Mouse (Mus musculus) heart, adult 11 months (tissue): Measurements from ENCODE around the gene Gjd3.

Source experiments
- DNase-seq: peaks from one replicate; pipeline ENCODE4 v3.0.0; 2022

Gene Gjd3

GRCm38 (mm10) chr11:98982773-98983133 lies at the start of gene Gjd3:
TSS of gene Gjd3 (minus strand) at chr11:98983016.
- no peak for DNase-seq

GRCm38 (mm10) chr11:99026899-99027440 lies 44.2 kb upstream of the Gjd3 start:
- DNase-seq = no peak

GRCm38 (mm10) chr11:99025878-99026277 lies 43.1 kb upstream of the Gjd3 start:
- DNase-seq = no peak

DNA sequence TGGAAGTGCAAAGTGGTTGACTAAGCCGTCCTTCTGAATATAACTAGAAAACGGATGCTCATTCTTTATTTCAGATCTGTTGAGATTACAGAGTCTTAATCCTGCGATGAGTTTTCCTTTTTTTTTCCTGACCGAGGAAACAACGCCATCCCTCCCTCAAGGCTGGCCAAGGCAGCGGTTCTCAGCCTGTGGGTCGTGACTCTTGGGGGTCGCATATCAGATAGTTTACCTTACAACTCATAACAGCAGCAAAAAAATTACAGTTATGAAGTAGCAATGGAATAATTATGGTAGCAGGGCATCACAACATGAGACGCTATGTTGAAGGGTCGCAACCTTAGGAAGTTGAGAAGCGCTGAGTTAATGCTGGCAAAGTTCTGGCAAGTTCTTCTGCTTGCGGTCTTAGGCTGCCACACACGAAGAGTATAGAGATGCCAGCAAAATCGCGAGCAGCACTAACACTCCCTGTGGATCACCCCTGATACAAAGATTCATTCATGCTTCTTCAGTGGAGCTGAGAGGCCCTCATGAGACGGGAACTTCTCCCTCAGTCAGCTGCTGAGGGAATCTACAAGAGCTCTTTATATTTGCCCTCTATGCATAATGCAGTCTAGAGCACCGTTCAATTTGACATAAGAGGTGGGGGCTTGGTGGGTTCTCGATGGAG lies 41.8 kb upstream of the Gjd3 start:
- no peak for DNase-seq

- DNase-seq = peak; percentile 100
Observed at GRCm38 (mm10) chr11:99023500-99024467, 41.0 kb upstream of the Gjd3 start, which contains the start of gene Top2a. TSS of gene Top2a (minus strand) at chr11:99024189.

DNA sequence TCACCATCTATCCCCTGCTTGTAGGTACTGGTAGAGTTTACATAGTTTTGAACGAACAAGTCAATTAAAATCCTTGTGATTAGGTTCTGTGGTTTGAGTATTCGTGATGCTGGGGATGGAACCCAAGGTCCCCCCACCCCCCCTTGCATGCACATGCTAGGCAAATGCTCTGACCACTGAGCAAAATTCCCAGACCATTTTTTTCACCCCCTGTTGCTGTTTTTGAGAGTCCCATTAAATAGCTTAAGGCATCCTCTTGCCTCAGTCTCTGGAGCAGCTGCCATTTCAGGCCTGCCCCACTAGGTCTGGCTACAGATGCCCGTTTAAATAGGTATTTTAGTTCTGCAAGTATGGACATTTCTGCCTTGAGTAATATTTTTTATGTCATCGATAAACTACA lies 40.3 kb upstream of the Gjd3 start:
- peak; percentile 44 for DNase-seq

DNA sequence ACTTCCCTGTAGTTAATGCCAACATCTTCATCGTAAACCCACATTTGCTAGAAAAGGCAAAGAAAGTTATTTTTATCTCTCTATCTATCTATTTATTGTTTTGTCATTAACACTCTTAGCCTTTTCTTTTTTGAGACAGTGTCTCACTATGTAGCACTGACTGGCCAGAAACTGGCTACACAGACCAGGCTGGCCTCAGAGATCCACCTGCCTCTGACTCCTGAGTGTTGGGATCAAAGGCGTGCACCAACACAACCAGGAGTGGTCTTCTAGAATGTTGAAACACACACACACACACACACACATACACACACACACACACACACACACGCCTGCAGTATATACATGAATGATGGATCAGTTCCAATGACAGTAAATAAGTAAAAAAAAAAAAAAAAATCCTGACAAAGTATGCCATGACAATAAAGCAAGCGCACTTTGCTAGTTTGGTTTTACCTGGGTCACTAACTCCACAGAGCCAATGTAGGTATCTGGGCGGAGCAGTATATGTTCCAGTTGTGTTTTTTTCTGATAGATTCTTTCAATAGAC lies 39.6 kb upstream of the Gjd3 start:
- DNase-seq = no peak

DNA sequence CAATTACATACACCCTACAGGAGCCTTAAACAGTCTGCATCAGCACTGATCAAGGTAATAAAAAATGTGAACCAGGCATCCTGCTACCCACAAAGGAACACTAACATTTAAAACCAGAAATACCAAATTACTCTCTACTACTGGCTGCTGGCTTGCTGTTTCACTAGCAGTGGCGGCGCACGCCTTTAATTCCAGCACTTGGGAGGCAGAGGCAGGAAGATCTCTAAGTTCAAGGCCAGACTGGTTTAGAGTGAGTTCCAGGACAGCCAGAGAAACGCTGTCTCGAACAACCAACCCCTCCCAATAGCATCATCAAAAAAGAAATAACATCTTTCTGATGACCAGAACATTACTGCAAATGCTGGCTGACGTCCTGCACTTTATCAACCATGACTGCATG lies 37.0 kb upstream of the Gjd3 start:
- peak; percentile 67 for DNase-seq

DNA sequence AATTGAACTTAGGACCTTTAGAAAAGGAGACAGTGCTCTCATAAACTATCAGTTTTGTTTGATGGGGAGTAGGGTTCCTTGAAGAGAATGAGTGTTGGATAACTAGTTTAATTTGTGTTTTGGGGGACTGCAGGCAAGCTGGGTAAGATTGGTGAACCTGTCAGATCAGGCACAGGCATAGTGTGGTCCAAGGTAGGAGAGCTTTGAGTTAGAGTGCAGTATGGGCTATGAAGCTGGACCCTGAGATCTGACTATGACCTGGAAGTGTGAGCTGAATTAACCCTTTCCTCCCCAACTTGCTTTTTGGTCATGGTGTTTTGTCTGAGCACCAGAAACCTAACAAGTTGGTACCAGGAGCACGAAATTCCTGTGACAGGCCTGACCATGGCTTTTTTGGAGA lies 31.0 kb upstream of the Gjd3 start:
- DNase-seq = peak; percentile 63

DNA sequence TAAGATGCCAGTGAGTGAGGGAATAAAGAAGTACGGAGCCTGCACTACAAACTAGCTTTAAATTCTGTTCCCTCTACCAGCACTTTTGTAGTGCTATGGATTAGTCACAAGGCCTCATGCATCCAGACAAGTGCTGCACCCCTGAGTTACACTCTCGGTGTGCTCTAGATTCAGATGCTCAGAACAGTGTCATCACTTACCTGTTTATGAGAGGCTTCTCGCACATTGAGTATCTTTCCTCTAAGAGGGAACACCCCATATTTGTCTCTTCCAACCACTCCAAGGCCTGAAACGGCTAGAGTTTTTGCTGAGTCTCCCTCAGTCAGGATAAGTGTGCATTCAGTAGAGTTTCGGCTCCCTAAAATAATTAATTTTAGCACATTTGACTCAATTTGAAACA lies 27.9 kb upstream of the Gjd3 start:
- DNase-seq = peak; percentile 57

DNA sequence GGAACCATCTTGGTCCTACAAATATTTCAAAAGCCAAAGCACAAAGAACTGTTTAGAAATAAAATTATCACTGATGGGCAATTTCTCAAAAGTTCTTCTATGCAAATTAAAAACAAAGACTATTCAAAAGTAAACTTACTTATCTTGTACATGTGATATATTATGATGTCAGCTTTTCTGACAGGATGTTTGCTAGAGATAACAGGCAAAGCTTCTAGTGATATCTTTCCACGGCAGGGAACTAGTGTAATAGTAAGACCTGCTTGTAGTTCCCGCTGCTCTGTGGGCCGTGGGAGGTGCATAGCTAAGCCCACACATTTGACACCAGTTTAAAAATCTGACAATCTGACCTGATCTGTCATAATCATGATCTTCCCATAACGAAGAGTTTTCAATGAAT lies 27.3 kb upstream of the Gjd3 start:
- no peak for DNase-seq

DNA sequence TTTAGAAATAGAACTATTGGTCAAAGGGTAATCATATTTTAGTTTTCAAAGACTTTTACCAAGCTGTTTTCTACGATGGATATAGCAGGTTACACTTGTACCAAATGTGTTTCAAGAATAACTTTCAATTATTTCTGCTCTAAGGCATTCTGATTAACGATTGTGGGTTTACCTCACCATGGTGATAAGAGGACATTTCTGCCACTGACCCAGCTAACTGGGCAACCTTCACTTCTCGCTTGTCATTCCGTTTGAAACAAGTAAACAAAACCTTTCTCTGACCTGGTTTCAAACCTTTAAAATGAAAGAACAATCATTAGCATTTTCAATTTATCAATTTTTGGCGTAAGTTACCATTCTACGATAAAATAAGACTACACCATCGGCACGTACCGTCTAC lies 24.0 kb upstream of the Gjd3 start:
- DNase-seq = no peak

DNA sequence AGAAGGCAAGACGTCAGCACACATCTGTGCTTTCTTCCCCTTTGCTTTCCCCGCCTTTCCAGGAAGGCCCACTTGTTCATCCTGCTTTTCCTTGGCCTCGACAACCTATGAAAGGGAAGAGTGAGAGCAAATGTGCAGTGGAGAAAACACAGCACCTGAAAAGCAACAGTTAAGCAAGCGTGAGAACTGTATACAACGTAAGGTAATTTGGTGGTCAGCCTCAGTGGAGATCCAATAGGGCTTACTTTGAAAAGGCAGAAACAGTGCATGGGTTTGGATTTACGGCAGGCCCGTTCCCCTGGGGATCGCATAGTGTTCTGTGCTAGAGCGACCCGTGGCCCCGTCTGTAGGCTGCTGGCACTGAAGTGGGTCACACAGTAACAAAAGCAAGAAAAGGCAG lies 16.4 kb upstream of the Gjd3 start:
- peak; percentile 82 for DNase-seq

- no peak for DNase-seq
Observed at GRCm38 (mm10) chr11:98998776-98999175, 16.0 kb upstream of the Gjd3 start.

- peak; percentile 54 for DNase-seq
Observed at GRCm38 (mm10) chr11:98997659-98998058, 14.8 kb upstream of the Gjd3 start.

DNA sequence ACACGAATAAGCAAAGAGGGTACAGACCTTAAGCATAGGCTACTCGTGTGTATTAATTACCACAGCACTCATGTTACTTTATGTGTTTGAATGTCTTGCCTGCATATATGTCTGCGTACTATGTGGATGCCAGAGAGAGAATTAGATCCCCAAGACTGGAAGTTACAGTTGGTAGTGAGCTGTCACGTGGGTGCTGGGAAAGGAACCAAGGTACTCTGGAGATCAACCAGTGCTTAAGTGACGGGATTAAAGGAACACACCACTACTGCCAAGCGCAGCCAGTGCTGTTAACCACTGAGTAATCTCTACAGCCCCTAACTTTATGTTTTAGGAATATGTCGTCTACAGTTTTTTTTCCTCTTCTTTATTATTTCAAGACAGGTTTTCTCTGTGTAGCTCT lies 13.2 kb upstream of the Gjd3 start:
- peak; percentile 87 for DNase-seq

DNA sequence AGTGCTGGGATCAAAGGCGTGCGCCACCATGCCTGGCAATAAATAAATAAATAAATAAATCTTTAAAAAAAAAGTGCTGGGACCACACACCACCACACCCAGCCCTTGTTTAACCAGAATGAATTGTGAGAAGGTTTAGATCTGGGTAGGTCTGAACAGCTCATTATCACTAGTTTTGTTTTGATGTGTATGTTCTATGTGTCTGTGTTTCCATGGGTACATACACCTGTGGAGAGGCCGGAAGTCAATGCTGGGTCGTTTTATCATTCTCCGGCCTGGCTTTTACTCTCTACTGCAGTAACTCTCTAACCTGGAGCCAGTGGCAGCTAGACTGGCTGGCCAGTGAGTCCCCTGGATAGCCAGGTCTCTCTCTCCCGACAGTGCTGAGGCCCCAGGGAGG lies 8.1 kb upstream of the Gjd3 start:
- peak; percentile 18 for DNase-seq

GRCm38 (mm10) chr11:98988260-98988659 lies 5.4 kb upstream of the Gjd3 start:
- peak; percentile 62 for DNase-seq

- peak; percentile 97 for DNase-seq
Observed at GRCm38 (mm10) chr11:98985542-98985941, 2.7 kb upstream of the Gjd3 start.

DNA sequence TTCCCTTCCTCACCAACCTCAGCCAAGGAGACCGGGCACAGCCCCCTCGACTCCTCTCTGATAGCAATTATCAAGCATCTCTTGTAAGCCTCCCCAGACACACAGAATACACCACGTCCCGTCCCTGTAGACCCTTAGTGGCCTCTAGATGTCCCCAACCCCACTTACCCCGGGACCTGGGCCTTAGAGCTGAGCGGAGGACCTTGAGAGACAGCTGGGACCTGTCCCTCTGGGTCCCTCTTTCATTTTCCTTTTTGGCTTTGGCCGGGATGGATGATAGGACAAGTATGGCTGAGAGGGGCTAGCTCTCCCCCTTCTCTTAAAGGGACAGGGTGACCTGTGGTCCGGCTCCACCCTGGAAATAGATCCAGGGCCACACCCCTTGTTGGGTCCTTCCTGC lies 735 bp upstream of the Gjd3 start:
- peak; percentile 91 for DNase-seq

DNA sequence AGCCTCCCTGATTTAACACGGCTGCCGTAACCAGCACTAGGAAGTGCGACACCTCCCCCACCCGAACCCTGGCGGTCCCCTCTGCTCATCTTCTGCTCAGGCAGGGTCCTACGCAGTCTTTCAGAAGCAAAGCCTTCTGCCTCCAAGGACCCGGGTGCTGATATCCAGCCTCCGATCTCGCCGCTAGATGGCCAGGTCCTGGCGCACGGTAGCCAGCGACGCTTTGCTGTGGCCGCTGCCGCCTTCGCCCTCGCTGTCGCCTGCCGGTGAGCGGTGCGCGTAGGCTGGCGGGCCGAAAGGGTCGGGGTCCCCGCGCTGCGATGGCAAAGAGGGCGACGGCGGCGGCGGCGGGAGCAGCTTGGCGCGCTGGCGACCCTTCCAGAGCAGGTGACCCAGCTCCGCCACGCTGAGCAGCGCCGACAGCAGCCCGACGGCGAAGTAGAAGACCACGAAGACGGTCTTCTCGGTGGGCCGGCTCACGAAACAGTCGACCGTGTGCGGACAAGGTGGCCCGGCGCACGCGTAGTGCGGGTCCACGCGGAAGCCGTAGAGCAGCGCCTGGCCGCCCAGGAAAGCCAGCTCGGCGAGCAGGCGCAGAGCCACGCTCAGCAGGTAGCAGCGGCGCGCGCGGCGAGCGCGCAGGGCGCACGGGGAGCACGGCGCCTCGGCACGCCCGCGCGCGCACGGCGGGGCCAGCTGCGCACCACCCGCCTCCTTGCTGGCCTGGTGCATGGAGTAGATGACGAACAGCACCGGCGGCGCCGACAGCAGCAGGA lies 631 bp downstream of the Gjd3 start:
- DNase-seq = peak; percentile 92

DNA sequence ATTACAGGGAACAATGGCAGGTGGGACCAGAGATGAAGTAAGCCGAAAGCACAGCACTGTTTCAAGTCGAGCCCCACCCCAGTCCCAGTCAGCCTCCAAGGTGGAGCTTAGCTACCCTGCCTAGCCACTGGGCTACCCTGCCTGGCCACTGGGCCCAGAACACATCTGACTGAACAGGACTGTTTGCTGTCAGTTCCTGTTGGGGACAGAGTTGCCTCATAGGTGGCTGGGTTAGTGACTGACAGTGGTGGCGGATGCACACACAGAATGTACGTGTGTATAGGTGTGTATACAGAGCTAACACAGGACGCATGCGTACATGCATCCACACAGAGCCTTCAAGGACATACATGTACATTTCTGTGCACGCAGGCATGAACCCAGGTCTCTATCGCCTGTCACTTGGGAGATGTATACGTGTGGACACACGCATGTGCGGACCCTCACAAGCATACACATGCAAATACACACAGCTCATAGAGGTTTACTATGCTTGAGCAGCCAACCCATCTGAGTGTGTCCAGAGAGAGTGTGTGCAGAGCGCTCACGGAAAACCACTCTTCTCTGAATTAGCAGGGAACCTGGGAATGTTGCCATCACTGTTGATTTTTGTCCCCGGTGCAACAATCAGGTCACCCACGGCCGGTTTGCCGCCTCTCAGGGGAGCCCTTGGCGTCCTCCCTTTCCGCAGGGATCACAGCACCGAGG lies 1.4 kb downstream of the Gjd3 start:
- DNase-seq = peak; percentile 79
